Mouse (Mus musculus) heart, embryonic 10.5 days (tissue): Measurements from ENCODE around the gene AC161166.1. TPM values are rescaled to one million over a fixed set of nuclear protein-coding genes. Genes with fewer than 3 reads are reported as not detected.

Experiments used
- DNase-seq: peaks from one replicate; pipeline ENCODE4 v3.0.0-alpha.2; 2017; ENCODE audit warnings: low spot score
- H3K27ac ChIP-seq: fragments of 300-500 bp; sonication (generic); 2 replicates; pipeline ENCODE4 v1.5.1; 2016; ENCODE audit warnings: mild to moderate bottlenecking
- H3K27me3 ChIP-seq: fragments of 300-500 bp; sonication (generic); 2 replicates; pipeline ENCODE4 v1.6.1; 2016; ENCODE audit warnings: mild to moderate bottlenecking; ENCODE audit not compliant: poor library complexity, insufficient read depth, severe bottlenecking
- H3K36me3 ChIP-seq: fragments of 300-500 bp; sonication (generic); 2 replicates; pipeline ENCODE4 v1.6.1; 2016; ENCODE audit warnings: mild to moderate bottlenecking, moderate library complexity
- H3K4me1 ChIP-seq: fragments of 300-500 bp; sonication (generic); 2 replicates; pipeline ENCODE4 v1.6.1; 2016; ENCODE audit warnings: mild to moderate bottlenecking
- H3K4me3 ChIP-seq: fragments of 300-500 bp; sonication (generic); 2 replicates; pipeline ENCODE4 v1.5.1; 2016; ENCODE audit warnings: mild to moderate bottlenecking, moderate library complexity
- H3K9me3 ChIP-seq: fragments of 300-500 bp; sonication (generic); 2 replicates; pipeline ENCODE4 v1.6.1; 2016; ENCODE audit warnings: mild to moderate bottlenecking, moderate library complexity
- WGBS: fragments of 180-500 bp; shearing (Covaris S2); methylation state at CpG from one replicate; pipeline ENCODE4 v1.1.7; 2016; 5-methylcytosine and 5-hydroxymethylcytosine counted together
- polyA plus RNA-seq: library from polyadenylated mRNA; unstranded; fragments of >200 nt; fragmentation: Nextera tagmentation; extraction: Ambion mirVana; gene quantifications from 2 replicates; pipeline ENCODE4 v1.2.1, GENCODE M21; 2016

Gene AC161166.1
- polyA plus RNA-seq, 1 experiment from 2014 or later: 0.49 TPM

- Histone ChIP-seq H3K27me3 (peaks cover 31% of the 10 kb centered on the region; the same call in 1 of the 2 replicates), H3K9me3 (no peaks in the 10 kb centered on the region), H3K36me3 (no peaks in the 10 kb centered on the region), H3K4me3 (no peak overlapping the region), H3K4me1 (peaks cover 21% of the 10 kb centered on the region), H3K27ac (no peak overlapping the region)
- DNase-seq: no peak
- 47% methylated on average over 14 of the region's 14 CpGs for WGBS
Measured at GRCm38 (mm10) chr7:24461376-24462051, 50.7 kb downstream of the AC161166.1 start.

Other genes with a start within 250 kb of the AC161166.1 start
- 5.8 and 6.4 TPM in 2 replicates for gene Zfp93, start 242.0 kb downstream of the AC161166.1 start, polyA plus RNA-seq
- 20.7 and 27.2 TPM in 2 replicates for gene Zfp61, start 211.2 kb downstream of the AC161166.1 start, polyA plus RNA-seq
- gene Zfp94, start 195.8 kb downstream of the AC161166.1 start, polyA plus RNA-seq: 7.0 and 10.1 TPM in 2 replicates
- gene Tescl, start 178.5 kb downstream of the AC161166.1 start, polyA plus RNA-seq: not detected in 2 replicates
- gene Lypd5, start 163.3 kb downstream of the AC161166.1 start, polyA plus RNA-seq: not detected in 2 replicates
- gene Kcnn4, start 142.2 kb downstream of the AC161166.1 start, polyA plus RNA-seq: 11.7 and 14.2 TPM in 2 replicates
- gene Smg9, start 112.8 kb downstream of the AC161166.1 start, polyA plus RNA-seq: 25.4 and 27.7 TPM in 2 replicates
- 0.16 TPM in 1 of 2 replicates, not detected in the other for gene Irgc1, start 60.2 kb downstream of the AC161166.1 start, polyA plus RNA-seq
- 4.3 and 7.3 TPM in 2 replicates for gene Plaur, start 50.0 kb downstream of the AC161166.1 start, polyA plus RNA-seq
- gene Cadm4, start 30.4 kb downstream of the AC161166.1 start, polyA plus RNA-seq: 0.54 and 0.63 TPM in 2 replicates
- gene Zfp428, start 5.4 kb downstream of the AC161166.1 start, polyA plus RNA-seq: 41.9 and 61.3 TPM in 2 replicates
- 5.3 and 5.7 TPM in 2 replicates for gene Irgq, start 18.2 kb upstream of the AC161166.1 start, polyA plus RNA-seq
- 0.21 TPM in 1 of 2 replicates, not detected in the other for gene Pinlyp, start 33.7 kb upstream of the AC161166.1 start, polyA plus RNA-seq
- gene Xrcc1, start 33.8 kb upstream of the AC161166.1 start, polyA plus RNA-seq: 103 and 106 TPM in 2 replicates
- 20.0 and 20.7 TPM in 2 replicates for gene Ethe1, start 75.1 kb upstream of the AC161166.1 start, polyA plus RNA-seq
- 0.60 and 1.3 TPM in 2 replicates for gene Zfp575, start 75.2 kb upstream of the AC161166.1 start, polyA plus RNA-seq
- not detected in 2 replicates for gene Phldb3, start 98.3 kb upstream of the AC161166.1 start, polyA plus RNA-seq
- 0.18 and 0.22 TPM in 2 replicates for gene Lypd3, start 124.1 kb upstream of the AC161166.1 start, polyA plus RNA-seq
- not detected in 2 replicates for gene Tex101, start 164.2 kb upstream of the AC161166.1 start, polyA plus RNA-seq
- gene BC049730, start 196.8 kb upstream of the AC161166.1 start, polyA plus RNA-seq: not detected in 2 replicates
- gene Gm4763, start 214.5 kb upstream of the AC161166.1 start, polyA plus RNA-seq: not detected in 2 replicates
- gene Cd177, start 247.9 kb upstream of the AC161166.1 start, polyA plus RNA-seq: not detected in 2 replicates